In the genomic region with DNA sequence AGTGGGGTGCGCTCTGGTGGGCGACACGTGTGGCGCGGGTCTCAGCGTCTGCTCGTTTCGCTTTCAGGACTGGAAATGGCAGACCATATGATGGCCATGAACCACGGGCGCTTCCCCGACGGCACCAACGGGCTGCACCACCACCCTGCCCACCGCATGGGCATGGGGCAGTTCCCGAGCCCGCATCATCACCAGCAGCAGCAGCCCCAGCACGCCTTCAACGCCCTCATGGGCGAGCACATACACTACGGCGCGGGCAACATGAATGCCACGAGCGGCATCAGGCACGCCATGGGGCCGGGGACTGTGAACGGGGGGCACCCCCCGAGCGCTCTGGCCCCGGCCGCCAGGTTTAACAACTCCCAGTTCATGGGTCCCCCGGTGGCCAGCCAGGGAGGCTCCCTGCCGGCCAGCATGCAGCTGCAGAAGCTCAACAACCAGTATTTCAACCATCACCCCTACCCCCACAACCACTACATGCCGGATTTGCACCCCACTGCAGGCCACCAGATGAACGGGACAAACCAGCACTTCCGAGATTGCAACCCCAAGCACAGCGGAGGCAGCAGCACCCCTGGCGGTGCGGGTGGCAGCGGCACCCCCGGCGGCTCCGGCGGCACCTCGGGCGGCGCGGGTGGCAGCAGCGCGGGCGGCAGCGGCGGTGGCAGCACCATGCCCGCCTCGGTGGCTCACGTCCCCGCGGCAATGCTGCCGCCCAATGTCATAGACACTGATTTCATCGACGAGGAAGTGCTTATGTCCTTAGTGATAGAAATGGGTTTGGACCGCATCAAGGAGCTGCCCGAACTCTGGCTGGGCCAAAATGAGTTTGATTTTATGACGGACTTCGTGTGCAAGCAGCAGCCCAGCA, we compare ENCODE assay signal across 8 mouse cellular contexts. TPM values are rescaled to one million over a fixed set of nuclear protein-coding genes. Genes with fewer than 3 reads are reported as not detected.
A peak's percentile ranks its signal among the peaks of the same experiment; 100 is the strongest.
DNase-seq lines count a peak whose midpoint lies in the region; ATAC-seq and TF ChIP-seq lines count a peak whose summit lies in the region.

No protein-coding gene starts in this region.

- peak; percentile 67 for TF ChIP-seq CTCF in stomach, postnatal 0 days (IDR thresholded peaks at IDR 0.05; ENCODE audit: low read depth)

- H3K9ac ChIP-seq in heart, embryonic 15.5 days: peak overlapping the region; percentile 94
- peak overlapping the region; percentile 94 for H3K9ac ChIP-seq in liver, embryonic 16.5 days (ENCODE audit: low read depth, low read length)
- H3K9ac ChIP-seq in neural tube, embryonic 12.5 days: peak overlapping the region; percentile 98
- H3K9ac ChIP-seq in stomach, postnatal 0 days (ENCODE audit: low read length): peak overlapping the region; percentile 93

- under 1% methylated on average over 65 of the region's 65 CpGs for WGBS in forebrain, embryonic 10.5 days
- WGBS in heart, embryonic 15.5 days: under 1% methylated on average over 65 of the region's 65 CpGs
- WGBS in liver, embryonic 16.5 days (ENCODE audit: insufficient replicate concordance): under 1% methylated on average over 65 of the region's 65 CpGs
- WGBS in neural tube, embryonic 12.5 days: under 1% methylated on average over 65 of the region's 65 CpGs
- under 1% methylated on average over 60 of the region's 65 CpGs for WGBS in stomach, postnatal 0 days

- peak; percentile 82 for DNase-seq in A20 (ENCODE audit: low read depth, low spot score)
- DNase-seq in adrenal gland, postnatal 36 days: peak; percentile 69 to 83
- no peak for DNase-seq in forebrain, embryonic 10.5 days (ENCODE audit: extremely low spot score, low spot score)
- peak; percentile 53 to 75 for DNase-seq in kidney, postnatal 25 days
- DNase-seq in stomach, postnatal 0 days (ENCODE audit: low spot score): peak; percentile 85

- peak overlapping the region; percentile 94 for H3K4me3 ChIP-seq in forebrain, embryonic 10.5 days
- peak overlapping the region; percentile 91 for H3K4me3 ChIP-seq in heart, embryonic 15.5 days
- H3K4me3 ChIP-seq in liver, embryonic 16.5 days (ENCODE audit: low read depth, low read length): peak overlapping the region; percentile 89
- peak overlapping the region; percentile 87 for H3K4me3 ChIP-seq in neural tube, embryonic 12.5 days
- H3K4me3 ChIP-seq in stomach, postnatal 0 days (ENCODE audit: low read depth, low read length): peak overlapping the region; percentile 95

- peak; percentile 21 for ATAC-seq in heart, embryonic 15.5 days (replicated peaks; ENCODE audit: insufficient number of reproducible peaks, insufficient read depth, low FRiP score, low read depth)
- ATAC-seq in liver, embryonic 16.5 days (ENCODE audit: low read depth): no peak; the same call in 1 of the 2 replicates
- peak; percentile 30 for ATAC-seq in neural tube, embryonic 12.5 days (ENCODE audit: low FRiP score, low read depth)
- ATAC-seq in stomach, postnatal 0 days (ENCODE audit: low FRiP score, low TSS enrichment): peak; percentile 33

- H3K36me3 ChIP-seq in forebrain, embryonic 10.5 days (replicated peaks): peaks cover 5% of the 10 kb centered on the region
- no peaks in the 10 kb centered on the region for H3K36me3 ChIP-seq in heart, embryonic 15.5 days
- H3K36me3 ChIP-seq in liver, embryonic 16.5 days (ENCODE audit: control insufficient read depth, insufficient read depth): no peaks in the 10 kb centered on the region
- no peaks in the 10 kb centered on the region for H3K36me3 ChIP-seq in neural tube, embryonic 12.5 days
- no peaks in the 10 kb centered on the region for H3K36me3 ChIP-seq in stomach, postnatal 0 days (ENCODE audit: control insufficient read depth, insufficient read depth, low read length)

- TF ChIP-seq EP300 in stomach, postnatal 0 days (optimal IDR thresholded peaks at IDR 0.05): peak; percentile 6

- no peaks in the 10 kb centered on the region for H3K9me3 ChIP-seq in forebrain, embryonic 10.5 days
- H3K9me3 ChIP-seq in heart, embryonic 15.5 days (replicated peaks): no peaks in the 10 kb centered on the region
- no peaks in the 10 kb centered on the region for H3K9me3 ChIP-seq in liver, embryonic 16.5 days (replicated peaks; ENCODE audit: control insufficient read depth, low read length)
- no peaks in the 10 kb centered on the region for H3K9me3 ChIP-seq in neural tube, embryonic 12.5 days
- H3K9me3 ChIP-seq in stomach, postnatal 0 days (ENCODE audit: control insufficient read depth, low read length): no peaks in the 10 kb centered on the region

- H3K27me3 ChIP-seq in forebrain, embryonic 10.5 days (ENCODE audit: poor library complexity, severe bottlenecking): no peaks in the 10 kb centered on the region; the same call in 1 of the 2 replicates
- H3K27me3 ChIP-seq in heart, embryonic 15.5 days: no peaks in the 10 kb centered on the region
- no peaks in the 10 kb centered on the region for H3K27me3 ChIP-seq in liver, embryonic 16.5 days (ENCODE audit: control insufficient read depth, insufficient read depth, low read depth, low read length)
- H3K27me3 ChIP-seq in neural tube, embryonic 12.5 days (replicated peaks): no peaks in the 10 kb centered on the region
- no peaks in the 10 kb centered on the region for H3K27me3 ChIP-seq in stomach, postnatal 0 days (ENCODE audit: control insufficient read depth, insufficient read depth, low read length)

- peak overlapping the region; percentile 98 for H3K27ac ChIP-seq in forebrain, embryonic 10.5 days
- peak overlapping the region; percentile 100 for H3K27ac ChIP-seq in heart, embryonic 15.5 days
- peak overlapping the region; percentile 97 for H3K27ac ChIP-seq in liver, embryonic 16.5 days (ENCODE audit: low read length)
- peak overlapping the region; percentile 100 for H3K27ac ChIP-seq in neural tube, embryonic 12.5 days
- H3K27ac ChIP-seq in stomach, postnatal 0 days (replicated peaks): peak overlapping the region; percentile 98

- H3K4me2 ChIP-seq in heart, embryonic 15.5 days: peak overlapping the region; percentile 75
- peak overlapping the region; percentile 95 for H3K4me2 ChIP-seq in liver, embryonic 16.5 days (ENCODE audit: low read depth, low read length)
- peak overlapping the region; percentile 68 for H3K4me2 ChIP-seq in neural tube, embryonic 12.5 days (replicated peaks)
- H3K4me2 ChIP-seq in stomach, postnatal 0 days (replicated peaks; ENCODE audit: low read depth): peak overlapping the region; percentile 84

- peaks cover 56% of the 10 kb centered on the region for H3K4me1 ChIP-seq in forebrain, embryonic 10.5 days
- peaks cover 28% of the 10 kb centered on the region for H3K4me1 ChIP-seq in heart, embryonic 15.5 days (replicated peaks)
- peaks cover 37% of the 10 kb centered on the region for H3K4me1 ChIP-seq in liver, embryonic 16.5 days (ENCODE audit: control insufficient read depth, low read depth, low read length)
- H3K4me1 ChIP-seq in neural tube, embryonic 12.5 days: peaks cover 23% of the 10 kb centered on the region
- no peaks in the 10 kb centered on the region; the same call in 1 of the 2 replicates for H3K4me1 ChIP-seq in stomach, postnatal 0 days (replicated peaks; ENCODE audit: control insufficient read depth, insufficient read depth)

RNA-seq across cellular contexts. Expression of a gene that starts 1.1 kb away (rescaled TPM):
- 100 to 1,000 TPM in 1 of 2 experiments, 10 to 100 TPM in 1; 49.3 to 106 TPM for total RNA-seq in adrenal gland, postnatal 36 days (2021)
- 32.5 and 32.8 TPM in 2 replicates for polyA plus RNA-seq in forebrain, embryonic 10.5 days (2016; fragmentation: Nextera tagmentation; extraction: Ambion mirVana)
- 29.8 and 29.9 TPM in 2 replicates for polyA plus RNA-seq in heart, embryonic 15.5 days (2015; fragmentation: Nextera tagmentation; extraction: Ambion mirVana)
- polyA plus RNA-seq in liver, embryonic 16.5 days (2015; fragmentation: Nextera tagmentation; extraction: Ambion mirVana): 14.5 and 19.4 TPM in 2 replicates
- polyA plus RNA-seq in neural tube, embryonic 12.5 days (2016; fragmentation: Nextera tagmentation; extraction: Ambion mirVana): 98.7 and 102 TPM in 2 replicates
- 33.0 and 33.7 TPM in 2 replicates for polyA plus RNA-seq in stomach, postnatal 0 days (2015; fragmentation: Nextera tagmentation; extraction: Ambion mirVana)
